Mouse (Mus musculus) lung, adult 10 weeks (tissue): ENCODE results near the gene Gipr. TPM values are rescaled to one million over a fixed set of nuclear protein-coding genes. Genes with fewer than 3 reads are reported as not detected.

Experiments
- polyA plus RNA-seq: library from polyadenylated mRNA; stranded (reverse); fragments of 350-450 nt; fragmentation: Illumina TruSeq; extraction: RNeasy Lipid Tissue Mini Kit (QIAGEN cat#74804); gene quantifications from one replicate; pipeline ENCODE4 v1.2.3, GENCODE M21; 2014; ENCODE audit warnings: low read depth, low replicate concordance; ENCODE audit not compliant: insufficient read depth

The Gipr gene
- 0.12 TPM for polyA plus RNA-seq

DNA sequence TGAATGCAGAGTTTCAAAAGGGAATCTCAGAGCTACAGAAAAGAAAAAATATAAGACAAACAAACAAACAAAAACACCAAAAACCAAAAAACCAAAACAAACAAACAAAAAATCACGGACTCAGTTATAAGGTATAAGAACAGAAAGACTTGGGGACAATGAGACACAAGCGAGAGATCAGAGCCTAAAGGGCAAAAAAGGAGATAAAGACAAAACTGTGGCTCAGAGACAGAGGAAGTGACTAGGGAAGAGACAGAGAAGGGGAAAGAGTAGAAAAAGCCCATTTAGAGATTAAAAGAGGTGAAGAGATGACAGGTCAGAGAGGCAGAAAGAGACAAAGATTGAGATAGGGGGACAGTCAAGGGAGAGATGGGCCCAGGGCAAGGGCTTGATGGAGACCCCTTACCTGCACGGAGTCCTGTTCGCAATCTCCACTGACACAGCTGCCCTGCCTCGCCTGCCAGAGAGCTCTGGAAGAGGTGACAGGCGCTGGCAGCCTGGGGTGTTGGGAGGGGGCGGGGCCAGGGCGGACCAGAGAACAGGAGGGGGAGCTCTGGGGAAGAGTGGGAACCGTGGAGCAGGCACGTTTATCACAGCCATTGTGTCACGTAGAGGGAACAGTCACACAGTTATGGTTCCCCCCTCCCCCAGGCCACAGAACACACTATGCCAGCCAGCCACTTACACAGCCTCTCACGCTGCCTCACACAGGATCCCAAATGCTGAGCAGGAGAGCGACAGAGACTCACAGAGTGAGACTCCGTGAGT is at the start of gene Gipr:
TSS of gene Gipr (minus strand) at position 472 of the 768 bp plus-strand sequence.

DNA sequence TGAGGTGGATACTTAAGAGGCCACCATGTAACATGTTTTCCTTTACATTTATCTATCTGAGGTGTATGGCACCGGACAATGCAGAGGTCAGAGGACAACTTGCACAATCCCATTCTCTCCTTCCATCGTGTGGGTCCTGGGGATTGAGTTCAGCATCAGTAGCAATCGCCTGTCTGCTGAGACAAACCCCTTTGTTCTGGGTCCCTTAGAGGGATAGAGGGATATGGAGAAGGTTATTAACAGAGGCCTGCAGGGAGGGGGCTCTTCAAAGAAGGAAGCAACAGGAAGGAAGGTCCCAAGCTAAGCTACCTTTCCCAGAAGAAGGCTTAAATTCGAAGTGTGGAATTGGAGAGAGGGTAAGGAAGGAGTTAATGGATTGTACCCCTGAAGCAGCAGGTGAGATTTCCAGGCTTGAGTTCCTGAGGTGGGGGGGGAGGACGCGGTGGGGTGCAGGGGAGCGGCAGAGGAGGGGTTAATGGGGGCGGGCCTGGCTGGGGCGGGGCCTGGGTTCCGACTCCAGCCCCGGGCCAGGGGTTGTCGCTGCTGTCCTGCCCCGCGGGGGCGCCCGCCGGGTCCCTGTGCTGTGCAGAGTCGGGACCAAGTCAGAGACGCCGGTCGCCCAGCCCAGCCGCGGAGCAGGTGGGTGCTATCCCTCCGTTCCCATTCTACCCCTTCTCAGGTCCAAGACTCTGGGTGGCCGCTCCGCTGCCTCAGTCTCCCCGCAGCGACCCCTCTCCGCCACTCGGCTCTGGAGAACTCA is 46.2 kb upstream of the Gipr start, which contains the start of gene Gpr4:
TSS of gene Gpr4 (plus strand) at position 543 of the 760 bp plus-strand sequence.

DNA sequence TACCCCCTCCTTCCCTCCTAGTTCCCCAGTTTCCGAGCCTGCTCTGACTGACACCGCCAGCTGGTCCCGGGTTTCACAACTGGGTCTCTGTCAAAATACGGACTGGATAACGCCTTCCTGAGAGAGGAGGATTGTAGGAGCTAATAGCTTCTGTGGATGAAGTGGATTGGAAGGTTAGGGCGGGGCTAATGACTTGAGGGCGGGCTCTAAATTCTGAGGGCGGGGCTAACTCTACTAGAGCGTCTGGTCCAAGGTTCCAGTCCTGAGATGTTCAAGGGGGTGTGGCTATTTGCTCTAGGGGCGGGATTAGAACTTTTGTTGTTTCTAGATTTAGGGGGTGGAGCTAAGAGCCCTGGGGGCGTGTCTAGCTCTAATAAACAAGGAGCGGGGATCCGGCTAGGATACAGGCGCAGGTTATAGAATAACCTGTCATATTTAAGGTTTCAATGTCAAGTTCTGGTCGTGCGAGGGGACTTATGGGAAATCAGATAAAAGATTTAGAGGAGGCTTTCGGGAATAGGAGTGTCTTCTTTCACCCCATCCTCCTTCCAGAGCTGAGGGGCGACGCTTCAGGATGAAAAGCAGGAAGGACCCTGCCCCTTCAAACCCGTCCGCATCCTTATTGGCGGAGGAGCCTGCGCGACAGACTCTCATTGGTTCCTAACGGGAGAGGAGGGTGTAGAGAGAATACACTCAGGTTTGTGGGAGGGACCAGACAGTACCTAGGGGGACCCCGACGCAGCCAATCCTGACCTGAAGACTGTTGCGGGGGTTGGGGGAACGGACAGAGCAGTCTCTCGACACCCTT is 10.0 kb upstream of the Gipr start, which contains the start of gene Eml2:
TSS of gene Eml2 (plus strand) at position 714 of the 808 bp plus-strand sequence.

DNA sequence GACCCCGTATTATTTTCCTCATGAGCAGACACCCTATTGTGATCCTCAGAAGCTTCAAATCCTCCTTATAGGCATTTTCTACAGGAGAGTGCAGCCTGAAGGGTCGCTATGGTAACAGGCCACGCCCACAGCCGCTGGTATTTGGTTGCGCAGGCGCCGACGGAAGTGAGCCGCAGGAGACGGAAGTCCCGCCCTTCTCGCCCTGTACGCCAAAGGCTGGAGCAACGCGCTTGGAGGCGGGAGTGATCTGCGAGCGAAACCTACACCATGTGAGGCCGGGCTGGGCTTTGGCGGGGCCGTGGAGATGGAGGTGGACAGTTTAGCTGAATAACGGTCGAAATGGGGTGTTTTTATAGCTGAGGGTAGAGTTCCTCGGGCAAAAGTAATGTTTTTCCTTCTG is 16.3 kb downstream of the Gipr start, which contains the start of gene Snrpd2:
TSS of gene Snrpd2 (plus strand) at position 97 of the 400 bp plus-strand sequence.

DNA sequence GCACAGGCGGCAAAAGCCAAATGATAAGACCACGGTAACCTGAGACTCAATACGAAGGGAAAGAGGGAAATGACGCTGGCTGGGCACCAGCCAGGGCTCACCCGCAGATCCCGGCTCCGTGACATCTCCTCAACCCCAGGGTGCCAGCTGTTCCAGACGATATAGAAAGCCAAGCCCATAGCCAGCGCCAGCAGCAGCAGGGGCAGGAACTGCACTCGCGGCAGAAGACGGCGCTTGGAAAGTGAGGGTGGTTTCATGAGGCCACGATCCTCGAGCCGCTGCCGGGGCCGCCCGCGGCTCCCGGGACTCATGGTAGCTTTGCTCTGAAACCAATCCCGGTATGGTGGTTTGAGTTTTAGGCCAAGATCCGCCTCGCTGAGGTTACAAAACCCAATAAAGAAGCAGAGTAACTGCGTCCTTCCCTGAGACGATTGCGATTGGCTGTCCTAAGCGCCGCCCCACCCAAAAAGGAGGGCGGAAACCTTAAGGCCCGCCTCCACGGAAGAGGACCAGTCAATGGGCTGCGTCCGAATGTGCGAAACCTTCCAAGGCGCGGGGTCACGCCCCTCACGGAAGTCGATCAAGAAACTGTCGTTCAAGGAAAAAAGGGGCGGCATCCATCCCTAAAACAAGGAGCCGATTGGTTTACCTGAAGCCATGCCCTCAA is 16.9 kb downstream of the Gipr start, which contains the start of gene Qpctl:
TSS of gene Qpctl (minus strand) at position 417 of the 667 bp plus-strand sequence.

DNA sequence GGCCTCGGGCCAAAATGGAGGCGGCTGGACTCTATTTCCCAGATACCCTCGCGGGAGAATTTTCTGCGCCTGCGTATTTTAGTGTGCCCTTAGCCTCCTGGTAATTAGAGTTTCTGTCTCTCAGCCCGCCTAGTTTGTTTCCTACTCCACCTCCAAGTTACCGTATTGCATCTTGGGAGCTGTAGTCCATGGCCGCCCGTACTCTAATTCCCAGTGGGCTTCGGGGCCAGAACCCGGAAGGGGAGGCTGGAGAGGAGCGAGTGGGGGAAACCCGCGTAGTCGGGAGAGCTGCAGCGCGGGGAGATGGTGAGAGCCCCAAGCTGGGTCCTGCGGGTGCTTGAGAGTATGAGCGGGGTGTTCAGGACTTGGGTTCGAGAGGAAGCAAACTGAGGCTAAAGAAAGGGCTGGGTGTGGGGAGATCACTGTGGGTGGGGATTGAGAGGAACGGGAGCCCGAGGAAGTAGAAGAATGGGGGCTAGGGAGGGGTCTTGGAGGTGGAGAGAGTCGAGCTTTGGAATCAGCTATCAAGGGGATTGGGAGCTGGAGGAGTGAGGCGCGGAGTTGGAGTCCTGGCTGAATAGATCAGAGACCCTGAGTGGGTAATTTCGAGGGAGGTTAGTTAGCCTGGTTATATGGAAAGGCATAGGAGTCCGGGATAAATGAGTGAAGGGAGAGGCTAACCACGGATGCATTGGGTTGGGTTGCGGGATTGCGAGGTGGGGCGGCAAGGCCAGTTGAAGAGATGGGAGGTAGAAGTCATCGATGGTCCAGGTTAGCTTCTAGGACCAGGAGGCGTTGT is 46.1 kb downstream of the Gipr start, which contains the start of gene Fbxo46:
TSS of gene Fbxo46 (plus strand) at position 229 of the 799 bp plus-strand sequence.

DNA sequence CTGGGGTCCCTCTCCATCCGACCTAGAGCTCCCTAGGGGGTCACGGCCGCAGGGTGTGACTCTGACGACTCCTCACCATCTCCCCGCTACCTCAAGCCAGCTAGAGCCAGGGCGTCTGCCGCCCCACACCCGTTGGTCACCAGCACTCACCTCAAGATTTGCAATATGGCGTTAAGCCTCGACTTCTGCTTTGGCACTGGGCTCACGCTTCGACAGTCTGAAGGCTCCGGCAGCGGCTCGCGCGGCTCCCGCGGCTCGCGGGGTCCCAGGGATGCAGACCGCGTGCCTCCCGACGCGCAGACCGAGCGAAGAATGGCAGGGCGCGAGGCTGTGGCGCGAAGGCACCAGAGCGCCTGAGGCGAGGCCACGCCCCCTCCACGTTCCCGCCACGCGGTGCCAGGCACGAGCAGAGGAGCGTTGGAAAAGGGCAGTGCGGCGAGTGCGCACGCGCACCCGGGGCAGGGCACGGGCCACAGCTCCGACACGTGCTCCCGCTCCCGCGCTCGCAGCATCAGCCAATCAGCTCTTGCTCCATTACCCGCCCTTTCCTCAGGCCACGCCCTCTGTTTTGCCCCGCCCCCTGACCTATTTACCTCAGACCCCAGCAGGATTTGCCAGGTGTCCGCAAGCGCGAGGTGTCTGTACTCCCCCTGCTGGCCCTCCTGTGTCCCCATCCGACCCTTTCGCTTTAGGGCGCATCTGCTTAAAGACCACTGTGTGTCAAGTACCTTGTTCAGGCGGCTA is 47.7 kb downstream of the Gipr start, which contains the start of gene Gm4969:
TSS of gene Gm4969 (minus strand) at position 341 of the 744 bp plus-strand sequence.

Other genes with a start within 250 kb of the Gipr start
- gene Nova2, start 240.2 kb downstream of the Gipr start, polyA plus RNA-seq: 2.6 TPM
- not detected for gene Nanos2, start 178.7 kb downstream of the Gipr start, polyA plus RNA-seq
- gene Mypop, start 174.9 kb downstream of the Gipr start, polyA plus RNA-seq: 2.8 TPM
- 19.2 TPM for gene Irf2bp1, start 162.1 kb downstream of the Gipr start, polyA plus RNA-seq
- 0.19 TPM for gene Foxa3, start 142.6 kb downstream of the Gipr start, polyA plus RNA-seq
- 35.7 TPM for gene Sympk, start 141.8 kb downstream of the Gipr start, polyA plus RNA-seq
- not detected for gene Rsph6a, start 111.4 kb downstream of the Gipr start, polyA plus RNA-seq
- 27.0 TPM for gene Dmwd, start 89.9 kb downstream of the Gipr start, polyA plus RNA-seq
- gene Dmpk, start 82.3 kb downstream of the Gipr start, polyA plus RNA-seq: 30.8 TPM
- gene Six5, start 71.5 kb downstream of the Gipr start, polyA plus RNA-seq: 6.2 TPM
- gene Gm4969, start 47.8 kb downstream of the Gipr start, polyA plus RNA-seq: not detected
- gene Fbxo46, start 46.3 kb downstream of the Gipr start, polyA plus RNA-seq: 5.1 TPM
- gene Qpctl, start 16.8 kb downstream of the Gipr start, polyA plus RNA-seq: 6.5 TPM
- 65.6 TPM for gene Snrpd2, start 16.4 kb downstream of the Gipr start, polyA plus RNA-seq
- gene Eml2, start 10.3 kb upstream of the Gipr start, polyA plus RNA-seq: 40.3 TPM
- gene Gpr4, start 46.4 kb upstream of the Gipr start, polyA plus RNA-seq: 4.3 TPM
- 14.0 TPM for gene Opa3, start 62.2 kb upstream of the Gipr start, polyA plus RNA-seq
- 88.6 TPM for gene Vasp, start 105.7 kb upstream of the Gipr start, polyA plus RNA-seq
- not detected for gene Ppm1n, start 113.9 kb upstream of the Gipr start, polyA plus RNA-seq
- gene Rtn2, start 116.5 kb upstream of the Gipr start, polyA plus RNA-seq: 22.9 TPM
- gene Fosb, start 143.9 kb upstream of the Gipr start, polyA plus RNA-seq: 1.3 TPM
- gene Ercc1, start 178.7 kb upstream of the Gipr start, polyA plus RNA-seq: 27.7 TPM
- 5.7 TPM for gene Cd3eap, start 193.4 kb upstream of the Gipr start, polyA plus RNA-seq
- 2.5 TPM for gene Ppp1r13l, start 193.6 kb upstream of the Gipr start, polyA plus RNA-seq
- 14.0 TPM for gene Ercc2, start 215.9 kb upstream of the Gipr start, polyA plus RNA-seq
- gene Klc3, start 238.0 kb upstream of the Gipr start, polyA plus RNA-seq: 7.1 TPM
- 26.2 TPM for gene Ckm, start 238.6 kb upstream of the Gipr start, polyA plus RNA-seq